In the genomic region with DNA sequence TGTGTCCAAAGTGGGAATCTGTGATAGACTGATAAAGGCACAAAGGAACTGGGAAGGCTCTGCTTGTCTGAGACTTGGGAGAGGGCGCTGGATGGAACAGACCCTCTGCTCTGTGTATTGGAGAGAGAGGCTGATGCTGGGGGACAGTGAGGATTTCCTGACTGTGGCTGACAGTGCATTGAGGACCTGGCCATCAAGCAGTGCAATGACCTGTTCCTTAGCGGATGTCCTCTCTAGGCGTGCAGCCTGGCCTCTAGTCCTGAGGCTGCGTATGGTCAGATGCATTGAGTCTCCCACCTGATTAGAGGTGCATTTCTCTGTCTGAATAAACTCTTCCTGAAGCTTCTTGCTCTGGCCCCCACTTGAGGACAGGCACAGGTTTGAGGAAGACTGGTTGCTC, we compare ENCODE assay signal across 14 mouse cellular contexts.
DNase-seq lines count a peak whose midpoint lies in the region; ATAC-seq and TF ChIP-seq lines count a peak whose summit lies in the region.
"Had no signal": no experiment of that assay in that cellular context is flagged by ENCODE, and none has a peak within 500 bp of the region (broad histone marks: within the 10 kb centered on the region; RNA-seq: fewer than 3 reads in every experiment).

No protein-coding gene starts in this region.

- TF ChIP-seq CTCF in midbrain, postnatal 0 days (IDR thresholded peaks at IDR 0.05) = no peak

- H3K9ac ChIP-seq in embryonic facial prominence, embryonic 12.5 days = no peak overlapping the region
- peak overlapping the region; percentile 73 for H3K9ac ChIP-seq in hindbrain, embryonic 14.5 days
- H3K9ac ChIP-seq in midbrain, postnatal 0 days (replicated peaks; ENCODE audit: low read length, poor library complexity, severe bottlenecking) = peak overlapping the region; percentile 54
- H3K9ac ChIP-seq in liver, embryonic 11.5 days (ENCODE audit: low read depth, low read length) = no peak overlapping the region
- H3K9ac ChIP-seq: limb, embryonic 12.5 days had no signal

- ATAC-seq in embryonic facial prominence, embryonic 12.5 days (ENCODE audit: insufficient number of reproducible peaks, insufficient read depth, low FRiP score, low TSS enrichment) = no peak
- ATAC-seq in hindbrain, embryonic 14.5 days (ENCODE audit: low FRiP score) = no peak
- ATAC-seq in midbrain, postnatal 0 days (ENCODE audit: low FRiP score) = no peak
- no peak for ATAC-seq in liver, embryonic 11.5 days (replicated peaks; ENCODE audit: low FRiP score)
- no peak for ATAC-seq in erythroblast, adult 5-6 weeks (replicated peaks; ENCODE audit: low FRiP score, poor library complexity, severe bottlenecking)

- peak; percentile 37 to 45 for DNase-seq in cerebellum, postnatal 25 days
- DNase-seq in cerebellum, postnatal 10 days = no peak
- no peak for DNase-seq in hindbrain, embryonic 14.5 days (ENCODE audit: low spot score)
- DNase-seq in midbrain, postnatal 0 days (ENCODE audit: low spot score) = no peak
- no peak for DNase-seq in liver, embryonic 11.5 days (ENCODE audit: low spot score)
- no peak for DNase-seq in kidney, adult 8-10 months
- DNase-seq: adrenal gland, postnatal 14 days; cerebellum, adult 11 months; lung, adult 18-20 months had no signal

- H3K4me3 ChIP-seq in embryonic facial prominence, embryonic 12.5 days = no peak overlapping the region
- peak overlapping the region; percentile 59 for H3K4me3 ChIP-seq in hindbrain, embryonic 14.5 days (replicated peaks; ENCODE audit: low read length)
- H3K4me3 ChIP-seq in midbrain, postnatal 0 days (ENCODE audit: low read depth, low read length) = peak overlapping the region; percentile 48
- no peak overlapping the region for H3K4me3 ChIP-seq in liver, embryonic 11.5 days (ENCODE audit: low read depth, low read length)
- H3K4me3 ChIP-seq: heart, embryonic 10.5 days; limb, embryonic 12.5 days had no signal

- 92% methylated on average over 4 of the region's 4 CpGs for WGBS in embryonic facial prominence, embryonic 12.5 days
- 81% methylated on average over 4 of the region's 4 CpGs for WGBS in hindbrain, embryonic 14.5 days
- 74% methylated on average over 4 of the region's 4 CpGs for WGBS in midbrain, postnatal 0 days
- WGBS in liver, embryonic 11.5 days = 85% methylated on average over 4 of the region's 4 CpGs

- H3K4me1 ChIP-seq in embryonic facial prominence, embryonic 12.5 days = peaks cover 3% of the 10 kb centered on the region; the same call in 1 of the 2 replicates
- peaks cover 16% of the 10 kb centered on the region; the same call in 1 of the 2 replicates for H3K4me1 ChIP-seq in hindbrain, embryonic 14.5 days (replicated peaks; ENCODE audit: control insufficient read depth, insufficient read depth, low read length)
- H3K4me1 ChIP-seq in midbrain, postnatal 0 days (ENCODE audit: insufficient read depth, low read length) = peaks cover 12% of the 10 kb centered on the region
- H3K4me1 ChIP-seq in liver, embryonic 11.5 days (replicated peaks; ENCODE audit: control insufficient read depth, insufficient read depth, low read length) = no peaks in the 10 kb centered on the region
- H3K4me1 ChIP-seq: limb, embryonic 12.5 days had no signal

- no peaks in the 10 kb centered on the region for H3K36me3 ChIP-seq in embryonic facial prominence, embryonic 12.5 days
- H3K36me3 ChIP-seq in hindbrain, embryonic 14.5 days (replicated peaks; ENCODE audit: control insufficient read depth, insufficient read depth) = no peaks in the 10 kb centered on the region
- no peaks in the 10 kb centered on the region for H3K36me3 ChIP-seq in midbrain, postnatal 0 days (ENCODE audit: insufficient read depth, low read length)
- H3K36me3 ChIP-seq in liver, embryonic 11.5 days (ENCODE audit: control insufficient read depth, insufficient read depth, low read length) = no peaks in the 10 kb centered on the region
- H3K36me3 ChIP-seq: heart, embryonic 10.5 days; limb, embryonic 12.5 days had no signal

- no peaks in the 10 kb centered on the region for H3K27me3 ChIP-seq in embryonic facial prominence, embryonic 12.5 days
- no peaks in the 10 kb centered on the region for H3K27me3 ChIP-seq in hindbrain, embryonic 14.5 days (ENCODE audit: control insufficient read depth, insufficient read depth, low read length)
- no peaks in the 10 kb centered on the region for H3K27me3 ChIP-seq in midbrain, postnatal 0 days (ENCODE audit: insufficient read depth, low read length)
- H3K27me3 ChIP-seq in liver, embryonic 11.5 days (replicated peaks; ENCODE audit: control insufficient read depth, insufficient read depth, low read length) = no peaks in the 10 kb centered on the region

- 0 out of 2 replicates have a peak overlapping the region, but pooled peaks have one; percentile 5 for H3K4me2 ChIP-seq in embryonic facial prominence, embryonic 12.5 days (replicated peaks)
- H3K4me2 ChIP-seq in hindbrain, embryonic 14.5 days (replicated peaks) = peak overlapping the region; percentile 59
- peak overlapping the region; percentile 71 for H3K4me2 ChIP-seq in midbrain, postnatal 0 days (ENCODE audit: low read depth, low read length, poor library complexity, severe bottlenecking)
- H3K4me2 ChIP-seq in liver, embryonic 11.5 days = no peak overlapping the region
- H3K4me2 ChIP-seq: limb, embryonic 12.5 days had no signal

- no peak overlapping the region for H3K27ac ChIP-seq in embryonic facial prominence, embryonic 12.5 days
- peak overlapping the region; percentile 84 for H3K27ac ChIP-seq in hindbrain, embryonic 14.5 days
- no peak overlapping the region; the same call in 1 of the 2 replicates for H3K27ac ChIP-seq in midbrain, postnatal 0 days (ENCODE audit: low read depth, low read length)
- no peak overlapping the region for H3K27ac ChIP-seq in liver, embryonic 11.5 days (ENCODE audit: low read depth, low read length)
- H3K27ac ChIP-seq: heart, embryonic 10.5 days; kidney, postnatal 0 days; limb, embryonic 12.5 days had no signal

- H3K9me3 ChIP-seq in embryonic facial prominence, embryonic 12.5 days = no peaks in the 10 kb centered on the region
- H3K9me3 ChIP-seq in hindbrain, embryonic 14.5 days (ENCODE audit: control insufficient read depth, low read length) = no peaks in the 10 kb centered on the region
- no peaks in the 10 kb centered on the region for H3K9me3 ChIP-seq in midbrain, postnatal 0 days (ENCODE audit: low read length)
- H3K9me3 ChIP-seq in liver, embryonic 11.5 days (ENCODE audit: control insufficient read depth, low read length) = no peaks in the 10 kb centered on the region
- H3K9me3 ChIP-seq: heart, embryonic 10.5 days; limb, embryonic 12.5 days had no signal

Comparison
In these comparisons a context has a peak if more than half of its experiments do, and no peak if none do; other contexts are left out.
1. DNase-seq: peak in cerebellum, postnatal 25 days (2 of 2); none in cerebellum, postnatal 10 days (0 of 2), hindbrain, embryonic 14.5 days (single experiment), midbrain, postnatal 0 days (single experiment), liver, embryonic 11.5 days (single experiment) and kidney, adult 8-10 months (0 of 2).
2. H3K4me3 ChIP-seq: peak in hindbrain, embryonic 14.5 days (single experiment) and midbrain, postnatal 0 days (single experiment); none in embryonic facial prominence, embryonic 12.5 days (single experiment) and liver, embryonic 11.5 days (single experiment).
3. H3K9ac ChIP-seq: peak in hindbrain, embryonic 14.5 days (single experiment) and midbrain, postnatal 0 days (single experiment); none in embryonic facial prominence, embryonic 12.5 days (single experiment) and liver, embryonic 11.5 days (single experiment).